Mouse (Mus musculus) liver, postnatal 0 days (tissue): Measurements from ENCODE around the gene Kcnip1. TPM values are rescaled to one million over a fixed set of nuclear protein-coding genes. Genes with fewer than 3 reads are reported as not detected.

Experiments used
- ATAC-seq: fragments of 200-750 bp; cut with Nextera tagmentation; 2 replicates; pipeline ENCODE4 v1.8.0; 2017; ENCODE audit warnings: mild to moderate bottlenecking, moderate library complexity
- DNase-seq: peaks from one replicate; pipeline ENCODE4 v3.0.0-alpha.2; 2016
- H3K27ac ChIP-seq: fragments of 300-500 bp; sonication (generic); 2 replicates; pipeline ENCODE4 v1.5.1; 2014; ENCODE audit warnings: antibody characterized with exemption, moderate library complexity, mild to moderate bottlenecking, low read depth
- H3K27me3 ChIP-seq: fragments of 300-500 bp; sonication (generic); 2 replicates; pipeline ENCODE4 v1.6.1; 2014; ENCODE audit warnings: low read length, control low read depth, mixed read lengths; ENCODE audit not compliant: insufficient read depth
- H3K36me3 ChIP-seq: fragments of 300-500 bp; sonication (generic); replicated peaks from 2 replicates; pipeline ENCODE4 v1.6.1; 2014; ENCODE audit warnings: mild to moderate bottlenecking, control low read depth, low read length, moderate library complexity, mixed read lengths; ENCODE audit not compliant: insufficient read depth
- H3K4me1 ChIP-seq: fragments of 300-500 bp; sonication (generic); 2 replicates; pipeline ENCODE4 v1.6.1; 2014; ENCODE audit warnings: antibody characterized with exemption, mild to moderate bottlenecking, control low read depth; ENCODE audit not compliant: insufficient read depth
- H3K4me2 ChIP-seq: fragments of 300-500 bp; sonication (generic); 2 replicates; pipeline ENCODE4 v1.6.1; 2014; ENCODE audit warnings: low read depth, mild to moderate bottlenecking, low read length, moderate library complexity, mixed read lengths
- H3K4me3 ChIP-seq: fragments of 300-500 bp; sonication (generic); 2 replicates; pipeline ENCODE4 v1.5.1; 2014; ENCODE audit warnings: low read depth, low read length
- H3K9ac ChIP-seq: fragments of 300-500 bp; sonication (generic); replicated peaks from 2 replicates; pipeline ENCODE4 v1.6.1; 2014; ENCODE audit warnings: mild to moderate bottlenecking, moderate library complexity
- H3K9me3 ChIP-seq: fragments of 300-500 bp; sonication (generic); 2 replicates; pipeline ENCODE4 v1.6.1; 2016; ENCODE audit warnings: mild to moderate bottlenecking, control low read depth, low read length, mixed read lengths
- CTCF ChIP-seq: sonication (generic); IDR thresholded peaks from 2 replicates; pipeline ENCODE4 v1.5.1; 2016; ENCODE audit warnings: antibody characterized with exemption, low read depth
- EP300 ChIP-seq: IDR thresholded peaks from 2 replicates; pipeline ENCODE4 v1.6.1; 2016; ENCODE audit warnings: antibody characterized with exemption, low read depth, mild to moderate bottlenecking
- WGBS: fragments of 180-500 bp; shearing (Covaris S2); extraction: QIAGEN DNeasy Blood & Tissue Kit; methylation state at CpG from one replicate; pipeline ENCODE4 v1.1.7; 2014; ENCODE audit not compliant: insufficient replicate concordance; 5-methylcytosine and 5-hydroxymethylcytosine counted together
- polyA plus RNA-seq: library from polyadenylated mRNA; unstranded; fragments of >200 nt; fragmentation: Nextera tagmentation; extraction: Ambion mirVana; gene quantifications from 2 replicates; pipeline ENCODE4 v1.2.1, GENCODE M21; 2015

Kcnip1 gene
- polyA plus RNA-seq, 1 experiment from 2014 or later, result not detected

DNA sequence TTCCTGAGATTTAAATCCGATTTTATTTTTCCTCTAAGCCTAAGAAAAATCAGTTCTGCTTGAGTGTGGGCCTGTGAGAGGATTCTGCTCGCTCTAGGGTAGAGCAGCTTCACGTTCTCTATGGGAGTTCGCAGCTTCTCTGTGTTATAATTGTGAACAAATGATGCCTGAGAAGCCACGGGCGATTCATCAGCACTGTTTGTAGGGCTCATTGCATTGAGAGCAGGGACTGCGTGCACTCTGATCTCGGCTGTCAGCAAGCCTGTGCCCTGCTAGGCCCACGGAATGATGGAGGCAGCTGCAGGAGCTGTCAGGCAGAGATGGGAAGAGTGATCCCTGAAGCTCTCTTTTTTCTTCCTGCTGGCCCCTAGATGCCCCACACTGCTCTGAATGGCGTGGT is 5.3 kb upstream of the Kcnip1 start:
- 72% methylated on average over 10 of the region's 10 CpGs for WGBS
- ATAC-seq (no peak), DNase-seq (no peak)
- no peaks in the 10 kb centered on the region for H3K36me3 ChIP-seq
- H3K4me3 ChIP-seq, result no peak overlapping the region
- peaks cover under 1% of the 10 kb centered on the region; the same call in 1 of the 2 replicates for H3K4me1 ChIP-seq
- TF ChIP-seq EP300 (no peak), CTCF (no peak)
- no peak overlapping the region for H3K9ac ChIP-seq
- H3K27me3 ChIP-seq, result no peaks in the 10 kb centered on the region
- no peaks in the 10 kb centered on the region for H3K9me3 ChIP-seq
- no peak overlapping the region for H3K4me2 ChIP-seq
- H3K27ac ChIP-seq, result no peak overlapping the region

DNA sequence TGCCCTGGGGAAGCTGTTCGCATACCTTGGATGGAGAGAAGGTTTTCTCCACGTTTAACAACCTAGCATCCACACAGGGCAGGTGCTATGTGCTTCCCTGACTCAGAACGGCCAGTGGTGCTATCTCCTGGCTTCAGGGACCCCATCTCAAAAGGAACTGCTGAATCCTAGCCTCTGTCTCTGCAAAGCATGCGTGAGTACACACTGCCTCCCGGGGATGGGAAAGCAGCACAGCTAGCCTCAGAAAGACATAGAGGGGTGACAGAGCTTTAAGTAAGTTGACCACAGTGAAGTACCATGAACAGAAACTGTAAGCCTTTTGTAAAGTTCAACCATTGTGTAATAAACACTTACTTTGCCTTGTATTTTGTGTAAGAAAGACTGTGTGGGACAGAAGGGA is 544 bp upstream of the Kcnip1 start:
- Histone ChIP-seq H3K4me2 (no peak overlapping the region), H3K4me1 (peaks cover 9% of the 10 kb centered on the region; the same call in 1 of the 2 replicates), H3K36me3 (no peaks in the 10 kb centered on the region), H3K9me3 (no peaks in the 10 kb centered on the region), H3K4me3 (no peak overlapping the region), H3K27ac (no peak overlapping the region), H3K27me3 (no peaks in the 10 kb centered on the region), H3K9ac (no peak overlapping the region)
- WGBS, result 50% methylated on average over 5 of the region's 5 CpGs
- no peak for ATAC-seq
- no peak for DNase-seq
- TF ChIP-seq CTCF (no peak), EP300 (no peak)

DNA sequence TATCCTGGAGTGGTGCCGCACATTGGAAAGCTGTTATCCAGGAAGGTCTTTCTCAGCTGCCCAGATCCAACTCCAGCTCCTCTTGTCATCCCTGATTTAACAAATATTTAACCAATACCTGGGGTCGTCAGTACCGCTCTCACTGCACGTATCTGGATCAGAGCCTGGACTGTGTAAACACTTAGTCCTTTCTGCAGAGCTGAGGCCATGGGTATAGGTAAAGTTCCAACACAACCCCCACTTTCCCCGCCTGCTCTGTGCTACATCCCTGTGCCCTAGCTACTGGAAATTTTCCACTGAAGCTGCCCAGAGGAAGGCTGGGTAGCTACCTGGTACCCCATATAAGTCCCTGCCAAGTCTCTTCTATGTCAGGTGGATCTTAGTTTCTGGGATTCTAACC is 3.0 kb downstream of the Kcnip1 start:
- Histone ChIP-seq H3K4me3 (no peak overlapping the region), H3K27ac (no peak overlapping the region), H3K27me3 (no peaks in the 10 kb centered on the region), H3K36me3 (no peaks in the 10 kb centered on the region), H3K9me3 (no peaks in the 10 kb centered on the region), H3K9ac (no peak overlapping the region), H3K4me2 (no peak overlapping the region), H3K4me1 (peaks cover 9% of the 10 kb centered on the region; the same call in 1 of the 2 replicates)
- ATAC-seq (no peak), DNase-seq (no peak)
- TF ChIP-seq CTCF (no peak), EP300 (no peak)
- 55% methylated on average over 5 of the region's 5 CpGs for whole genome bisulfite sequencing

DNA sequence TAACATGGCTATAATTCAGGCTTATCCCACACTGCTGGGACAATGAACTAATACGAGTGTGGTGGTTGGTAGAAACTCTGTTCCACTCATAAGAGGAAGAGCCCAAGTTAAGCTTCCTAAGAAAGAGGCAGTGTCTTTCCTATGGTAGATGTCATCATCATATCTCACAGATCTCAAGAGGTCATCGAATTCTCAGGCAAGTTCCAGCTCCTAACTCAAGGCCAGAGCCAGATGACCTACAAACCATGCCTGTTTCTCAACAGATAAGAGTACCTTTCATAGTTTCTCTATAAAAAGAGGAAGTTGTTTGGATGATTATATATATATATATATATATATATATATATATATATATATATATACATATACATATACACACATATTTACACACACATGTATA is 6.4 kb downstream of the Kcnip1 start:
- ATAC-seq, result no peak
- no peak for DNase-seq
- TF ChIP-seq EP300, result no peak
- no peak for TF ChIP-seq CTCF
- WGBS, result 49% methylated on average over 2 of the region's 2 CpGs
- Histone ChIP-seq H3K4me3 (no peak overlapping the region), H3K9ac (no peak overlapping the region), H3K27me3 (no peaks in the 10 kb centered on the region), H3K4me1 (0 out of 2 replicates have a peak, but pooled peaks cover 6% of the 10 kb centered on the region), H3K4me2 (no peak overlapping the region), H3K9me3 (no peaks in the 10 kb centered on the region), H3K36me3 (no peaks in the 10 kb centered on the region), H3K27ac (no peak overlapping the region)

DNA sequence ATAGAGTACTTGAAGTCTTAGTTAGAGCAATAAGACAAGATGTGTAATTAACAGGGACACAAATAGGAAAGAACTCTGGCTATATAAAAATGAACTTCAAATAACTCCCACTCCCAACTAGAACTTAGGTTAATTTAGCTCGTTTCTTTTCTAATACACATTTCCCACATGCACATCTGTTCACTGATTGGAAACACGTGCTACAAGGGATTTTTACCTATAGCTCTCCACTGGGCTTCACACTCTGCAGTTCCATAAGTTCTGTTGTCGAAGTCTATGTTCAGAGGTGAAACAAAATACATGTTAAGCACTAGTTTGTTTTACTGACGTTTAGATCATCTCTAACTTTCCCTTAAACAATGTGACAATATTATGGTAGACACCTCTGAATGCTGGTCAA is 12.8 kb downstream of the Kcnip1 start:
- TF ChIP-seq EP300 (no peak), CTCF (no peak)
- no peaks in the 10 kb centered on the region for H3K4me1 ChIP-seq
- 63% methylated on average over 4 of the region's 4 CpGs for WGBS
- H3K27me3 ChIP-seq, result no peaks in the 10 kb centered on the region
- no peaks in the 10 kb centered on the region for H3K36me3 ChIP-seq
- DNase-seq (no peak), ATAC-seq (no peak)
- H3K4me2 ChIP-seq, result no peak overlapping the region
- H3K9ac ChIP-seq, result no peak overlapping the region
- no peaks in the 10 kb centered on the region for H3K9me3 ChIP-seq
- H3K27ac ChIP-seq, result no peak overlapping the region
- no peak overlapping the region for H3K4me3 ChIP-seq

DNA sequence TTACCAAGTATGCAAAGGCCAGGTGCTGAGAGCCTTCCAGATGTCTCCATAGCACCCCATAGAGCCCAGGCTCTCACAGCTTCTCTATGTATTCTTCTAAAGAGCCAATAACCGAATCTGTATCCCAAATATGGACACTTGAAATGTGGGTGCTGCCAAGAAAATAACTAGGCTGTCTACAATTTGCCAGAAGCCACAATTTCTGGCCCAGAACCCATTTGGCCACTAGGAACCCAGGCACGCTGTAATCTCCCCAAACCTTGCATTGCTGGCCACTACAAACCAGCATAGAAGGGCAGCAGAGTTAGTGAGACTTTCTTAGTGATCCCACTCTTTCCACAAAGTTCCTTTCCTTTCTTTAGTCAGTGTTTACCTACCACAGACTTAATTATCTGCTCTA is 17.8 kb downstream of the Kcnip1 start:
- H3K4me3 ChIP-seq, result no peak overlapping the region
- no peak for ATAC-seq

More for the DNA sequence above, 17.8 kb downstream of the Kcnip1 start:
- 70% methylated on average over 2 of the region's 2 CpGs for WGBS
- H3K9me3 ChIP-seq, result no peaks in the 10 kb centered on the region
- H3K36me3 ChIP-seq, result no peaks in the 10 kb centered on the region
- TF ChIP-seq EP300 (no peak), CTCF (no peak)
- H3K9ac ChIP-seq, result no peak overlapping the region
- no peak overlapping the region for H3K4me2 ChIP-seq
- H3K4me1 ChIP-seq, result no peaks in the 10 kb centered on the region
- no peak for DNase-seq
- no peaks in the 10 kb centered on the region for H3K27me3 ChIP-seq
- no peak overlapping the region for H3K27ac ChIP-seq
